Mouse (Mus musculus) liver, embryonic 13.5 days (tissue): ENCODE results near the gene Bmp7. TPM values are rescaled to one million over a fixed set of nuclear protein-coding genes. Genes with fewer than 3 reads are reported as not detected.

Source experiments
- ATAC-seq: fragments of 200-750 bp; cut with Nextera tagmentation; 2 replicates; pipeline ENCODE4 v1.8.0; 2017; ENCODE audit warnings: low read depth, mild to moderate bottlenecking, moderate number of reproducible peaks, moderate library complexity
- DNase-seq: peaks from one replicate; pipeline ENCODE4 v3.0.0; 2022
- H3K27ac ChIP-seq: fragments of 300-500 bp; sonication (generic); 2 replicates; pipeline ENCODE4 v1.5.1; 2015; ENCODE audit warnings: moderate library complexity, mild to moderate bottlenecking, inconsistent platforms
- H3K27me3 ChIP-seq: fragments of 300-500 bp; sonication (generic); 2 replicates; pipeline ENCODE4 v1.6.1; 2015; ENCODE audit warnings: mild to moderate bottlenecking, inconsistent platforms
- H3K36me3 ChIP-seq: fragments of 300-500 bp; sonication (generic); 2 replicates; pipeline ENCODE4 v1.6.1; 2015; ENCODE audit warnings: mild to moderate bottlenecking, inconsistent platforms
- H3K4me1 ChIP-seq: fragments of 300-500 bp; sonication (generic); replicated peaks from 2 replicates; pipeline ENCODE4 v1.6.1; 2015; ENCODE audit warnings: inconsistent platforms
- H3K4me2 ChIP-seq: fragments of 300-500 bp; sonication (generic); 2 replicates; pipeline ENCODE4 v1.6.1; 2015; ENCODE audit warnings: inconsistent platforms, mild to moderate bottlenecking, moderate library complexity
- H3K4me3 ChIP-seq: fragments of 300-500 bp; sonication (generic); replicated peaks from 2 replicates; pipeline ENCODE4 v1.5.1; 2015; ENCODE audit warnings: mild to moderate bottlenecking, inconsistent platforms
- H3K9ac ChIP-seq: fragments of 300-500 bp; sonication (generic); 2 replicates; pipeline ENCODE4 v1.6.1; 2015; ENCODE audit warnings: mild to moderate bottlenecking, inconsistent platforms
- H3K9me3 ChIP-seq: fragments of 300-500 bp; sonication (generic); replicated peaks from 2 replicates; pipeline ENCODE4 v1.6.1; 2016; ENCODE audit warnings: inconsistent platforms
- WGBS: fragments of 180-500 bp; shearing (Covaris S2); methylation state at CpG from one replicate; pipeline ENCODE4 v1.1.7; 2015; ENCODE audit not compliant: insufficient replicate concordance; 5-methylcytosine and 5-hydroxymethylcytosine counted together
- polyA plus RNA-seq: library from polyadenylated mRNA; unstranded; fragments of >200 nt; fragmentation: Nextera tagmentation; extraction: Ambion mirVana; gene quantifications from 2 replicates; pipeline ENCODE4 v1.2.1, GENCODE M21; 2015

The Bmp7 gene
- polyA plus RNA-seq, 1 experiment from 2014 or later: 2.2 TPM

- no peaks in the 10 kb centered on the region for H3K36me3 ChIP-seq
- H3K27me3 ChIP-seq: no peaks in the 10 kb centered on the region
- no peaks in the 10 kb centered on the region for H3K9me3 ChIP-seq
- H3K9ac ChIP-seq: no peak overlapping the region
- H3K27ac ChIP-seq: no peak overlapping the region
- H3K4me2 ChIP-seq: no peak overlapping the region
- no peaks in the 10 kb centered on the region for H3K4me1 ChIP-seq
- no peak for ATAC-seq
- 59% methylated on average over 31 of the region's 31 CpGs for WGBS
- no peak for DNase-seq
- no peak overlapping the region for H3K4me3 ChIP-seq
Observed at GRCm38 (mm10) chr2:172845536-172846310, 94.4 kb downstream of the Bmp7 start.

- Histone ChIP-seq H3K9me3 (no peaks in the 10 kb centered on the region), H3K4me3 (no peak overlapping the region), H3K27me3 (no peaks in the 10 kb centered on the region; the same call in 1 of the 2 replicates), H3K27ac (no peak overlapping the region), H3K9ac (no peak overlapping the region), H3K4me2 (no peak overlapping the region), H3K36me3 (no peaks in the 10 kb centered on the region), H3K4me1 (no peaks in the 10 kb centered on the region)
- WGBS: 68% methylated on average over 9 of the region's 9 CpGs
- ATAC-seq: no peak
- no peak for DNase-seq
Observed at GRCm38 (mm10) chr2:172843903-172844302, 96.2 kb downstream of the Bmp7 start.

- no peaks in the 10 kb centered on the region for H3K4me1 ChIP-seq
- no peak overlapping the region for H3K4me2 ChIP-seq
- ATAC-seq (no peak), DNase-seq (no peak)
- H3K9me3 ChIP-seq: no peaks in the 10 kb centered on the region
- no peak overlapping the region for H3K4me3 ChIP-seq
- H3K36me3 ChIP-seq: no peaks in the 10 kb centered on the region
- H3K27ac ChIP-seq: no peak overlapping the region
- H3K27me3 ChIP-seq: no peaks in the 10 kb centered on the region; the same call in 1 of the 2 replicates
- no peak overlapping the region for H3K9ac ChIP-seq
- WGBS: 55% methylated on average over 4 of the region's 4 CpGs
Observed at GRCm38 (mm10) chr2:172842306-172842705, 97.8 kb downstream of the Bmp7 start.

GRCm38 (mm10) chr2:172840905-172841750, 99.0 kb downstream of the Bmp7 start:
- no peak overlapping the region for H3K4me2 ChIP-seq
- ATAC-seq: no peak

GRCm38 (mm10) chr2:172839317-172839980, 100.7 kb downstream of the Bmp7 start:
- ATAC-seq: no peak

More at GRCm38 (mm10) chr2:172840905-172841750, 99.0 kb downstream of the Bmp7 start:
- no peak for DNase-seq
- no peak overlapping the region for H3K27ac ChIP-seq
- H3K4me3 ChIP-seq: no peak overlapping the region
- 50% methylated on average over 11 of the region's 11 CpGs for WGBS
- H3K9ac ChIP-seq: no peak overlapping the region
- no peaks in the 10 kb centered on the region for H3K36me3 ChIP-seq
- H3K4me1 ChIP-seq: no peaks in the 10 kb centered on the region
- H3K9me3 ChIP-seq: no peaks in the 10 kb centered on the region
- H3K27me3 ChIP-seq: no peaks in the 10 kb centered on the region; the same call in 1 of the 2 replicates

GRCm38 (mm10) chr2:172836516-172836915, 103.6 kb downstream of the Bmp7 start:
- no peak overlapping the region for H3K27ac ChIP-seq

More at GRCm38 (mm10) chr2:172839317-172839980, 100.7 kb downstream of the Bmp7 start:
- Histone ChIP-seq H3K36me3 (no peaks in the 10 kb centered on the region), H3K9ac (no peak overlapping the region), H3K4me3 (no peak overlapping the region), H3K27me3 (no peaks in the 10 kb centered on the region; the same call in 1 of the 2 replicates), H3K4me2 (no peak overlapping the region), H3K4me1 (no peaks in the 10 kb centered on the region), H3K9me3 (no peaks in the 10 kb centered on the region), H3K27ac (no peak overlapping the region)
- WGBS: 38% methylated on average over 10 of the region's 10 CpGs
- no peak for DNase-seq

GRCm38 (mm10) chr2:172833196-172833595, 106.9 kb downstream of the Bmp7 start:
- ATAC-seq: no peak
- 44% methylated on average over 2 of the region's 2 CpGs for WGBS
- DNase-seq: no peak
- Histone ChIP-seq H3K36me3 (no peaks in the 10 kb centered on the region), H3K27me3 (no peaks in the 10 kb centered on the region), H3K9me3 (no peaks in the 10 kb centered on the region), H3K27ac (no peak overlapping the region), H3K4me1 (no peaks in the 10 kb centered on the region), H3K4me3 (no peak overlapping the region), H3K9ac (no peak overlapping the region), H3K4me2 (no peak overlapping the region)

More at GRCm38 (mm10) chr2:172836516-172836915, 103.6 kb downstream of the Bmp7 start:
- H3K36me3 ChIP-seq: no peaks in the 10 kb centered on the region
- no peak overlapping the region for H3K4me3 ChIP-seq
- WGBS: 60% methylated on average over 6 of the region's 6 CpGs
- no peak overlapping the region for H3K4me2 ChIP-seq
- DNase-seq: no peak
- no peaks in the 10 kb centered on the region for H3K4me1 ChIP-seq
- no peaks in the 10 kb centered on the region for H3K9me3 ChIP-seq
- H3K9ac ChIP-seq: no peak overlapping the region
- H3K27me3 ChIP-seq: no peaks in the 10 kb centered on the region; the same call in 1 of the 2 replicates
- ATAC-seq: no peak

- H3K27ac ChIP-seq: no peak overlapping the region
- no peaks in the 10 kb centered on the region for H3K4me1 ChIP-seq
- H3K9ac ChIP-seq: no peak overlapping the region
- peak; percentile 44 for DNase-seq
- ATAC-seq: 0 out of 2 replicates have a peak, but pooled peaks have one; percentile 42
- H3K36me3 ChIP-seq: no peaks in the 10 kb centered on the region
- H3K9me3 ChIP-seq: no peaks in the 10 kb centered on the region
- H3K4me2 ChIP-seq: no peak overlapping the region
- 0 out of 2 replicates have a peak, but pooled peaks cover under 1% of the 10 kb centered on the region for H3K27me3 ChIP-seq
- no peak overlapping the region for H3K4me3 ChIP-seq
- 16% methylated on average over 5 of the region's 5 CpGs for WGBS
Observed at GRCm38 (mm10) chr2:172831762-172832161, 108.4 kb downstream of the Bmp7 start.

GRCm38 (mm10) chr2:172831133-172831532, 109.0 kb downstream of the Bmp7 start:
- Histone ChIP-seq H3K36me3 (no peaks in the 10 kb centered on the region), H3K9me3 (no peaks in the 10 kb centered on the region), H3K4me1 (no peaks in the 10 kb centered on the region), H3K9ac (no peak overlapping the region), H3K4me2 (no peak overlapping the region), H3K27me3 (0 out of 2 replicates have a peak, but pooled peaks cover 3% of the 10 kb centered on the region), H3K27ac (no peak overlapping the region), H3K4me3 (no peak overlapping the region)
- DNase-seq: peak; percentile 36
- peak; percentile 38; the same call in 1 of the 2 replicates for ATAC-seq
- WGBS: 9% methylated on average over 3 of the region's 3 CpGs

- H3K9me3 ChIP-seq: no peaks in the 10 kb centered on the region
- DNase-seq (no peak), ATAC-seq (no peak)
- no peaks in the 10 kb centered on the region for H3K4me1 ChIP-seq
- no peak overlapping the region for H3K4me3 ChIP-seq
- H3K4me2 ChIP-seq: no peak overlapping the region
- WGBS: 40% methylated on average over 5 of the region's 5 CpGs
- no peak overlapping the region for H3K27ac ChIP-seq
- no peaks in the 10 kb centered on the region for H3K36me3 ChIP-seq
- no peak overlapping the region for H3K9ac ChIP-seq
- peaks cover 30% of the 10 kb centered on the region for H3K27me3 ChIP-seq
Observed at GRCm38 (mm10) chr2:172828229-172828628, 111.9 kb downstream of the Bmp7 start.

GRCm38 (mm10) chr2:172827564-172827963, 112.6 kb downstream of the Bmp7 start:
- Histone ChIP-seq H3K36me3 (no peaks in the 10 kb centered on the region), H3K4me1 (no peaks in the 10 kb centered on the region), H3K9ac (no peak overlapping the region), H3K27ac (no peak overlapping the region), H3K4me3 (no peak overlapping the region), H3K4me2 (no peak overlapping the region), H3K27me3 (peaks cover 34% of the 10 kb centered on the region), H3K9me3 (no peaks in the 10 kb centered on the region)
- 35% methylated on average over 7 of the region's 7 CpGs for WGBS
- no peak for ATAC-seq
- no peak for DNase-seq
